Mouse (Mus musculus) ES-CJ7 (cell line): Measurements from ENCODE around the gene Cyfip2.

ENCODE experiments used
- DNase-seq: peaks from one replicate; pipeline ENCODE4 v3.0.0; 2011; ENCODE audit warnings: low read depth, low spot score

Gene Cyfip2

GRCm38 (mm10) chr11:46308271-46308974 lies 4.2 kb downstream of the Cyfip2 start:
- DNase-seq = no peak

GRCm38 (mm10) chr11:46307768-46308167 lies 4.9 kb downstream of the Cyfip2 start:
- no peak for DNase-seq

GRCm38 (mm10) chr11:46306776-46307175 lies 5.9 kb downstream of the Cyfip2 start:
- no peak for DNase-seq

GRCm38 (mm10) chr11:46305881-46306520 lies 6.7 kb downstream of the Cyfip2 start:
- DNase-seq = no peak

GRCm38 (mm10) chr11:46304864-46305710 lies 7.6 kb downstream of the Cyfip2 start:
- no peak for DNase-seq

GRCm38 (mm10) chr11:46304093-46304492 lies 8.6 kb downstream of the Cyfip2 start:
- no peak for DNase-seq

- DNase-seq = no peak
Measured at GRCm38 (mm10) chr11:46302471-46302870, 10.2 kb downstream of the Cyfip2 start.

GRCm38 (mm10) chr11:46301579-46302248 lies 10.9 kb downstream of the Cyfip2 start:
- no peak for DNase-seq

GRCm38 (mm10) chr11:46299901-46300300 lies 12.8 kb downstream of the Cyfip2 start:
- no peak for DNase-seq

GRCm38 (mm10) chr11:46298889-46299785 lies 13.5 kb downstream of the Cyfip2 start:
- no peak for DNase-seq

GRCm38 (mm10) chr11:46294390-46294789 lies 18.3 kb downstream of the Cyfip2 start:
- DNase-seq = no peak

- no peak for DNase-seq
Measured at GRCm38 (mm10) chr11:46293491-46293890, 19.2 kb downstream of the Cyfip2 start.

- DNase-seq = no peak
Measured at GRCm38 (mm10) chr11:46290988-46291405, 21.7 kb downstream of the Cyfip2 start.

GRCm38 (mm10) chr11:46289561-46289960 lies 23.1 kb downstream of the Cyfip2 start:
- DNase-seq = no peak

- DNase-seq = no peak
Measured at GRCm38 (mm10) chr11:46289022-46289421, 23.6 kb downstream of the Cyfip2 start.

- DNase-seq = no peak
Measured at GRCm38 (mm10) chr11:46288091-46288490, 24.6 kb downstream of the Cyfip2 start.

GRCm38 (mm10) chr11:46286803-46287202 lies 25.9 kb downstream of the Cyfip2 start:
- no peak for DNase-seq

- no peak for DNase-seq
Measured at GRCm38 (mm10) chr11:46283800-46284199, 28.9 kb downstream of the Cyfip2 start.

GRCm38 (mm10) chr11:46282612-46283011 lies 30.0 kb downstream of the Cyfip2 start:
- no peak for DNase-seq

- DNase-seq = no peak
Measured at GRCm38 (mm10) chr11:46278709-46279108, 34.0 kb downstream of the Cyfip2 start.

GRCm38 (mm10) chr11:46278140-46278539 lies 34.5 kb downstream of the Cyfip2 start:
- no peak for DNase-seq
